Comparison of ENCODE assay signal across 8 mouse cellular contexts in genomic region chr10:45066131-45066930, GRCm38 (mm10). TPM values are rescaled to one million over a fixed set of nuclear protein-coding genes. Genes with fewer than 3 reads are reported as not detected.
DNase-seq lines count a peak whose midpoint lies in the region; ATAC-seq and TF ChIP-seq lines count a peak whose summit lies in the region.

No protein-coding gene starts in this region.

- peak overlapping the region; percentile 92 for H3K4me3 ChIP-seq in bone marrow, adult 2 months (replicated peaks; ENCODE audit: control insufficient read depth, low read depth, low read length)
- peak overlapping the region; percentile 69 for H3K4me3 ChIP-seq in forebrain, embryonic 15.5 days
- H3K4me3 ChIP-seq in liver, embryonic 14.5 days (ENCODE audit: insufficient read depth in 1 of 2, low read depth in 2 of 2, low read length in 2 of 2): peak overlapping the region; percentile 72 to 89
- H3K4me3 ChIP-seq in stomach, embryonic 15.5 days (replicated peaks): peak overlapping the region; percentile 98

- 12% methylated on average over 12 of the region's 12 CpGs for WGBS in bone marrow, adult 2 months
- 17% methylated on average over 12 of the region's 12 CpGs for WGBS in forebrain, embryonic 15.5 days
- WGBS in liver, embryonic 14.5 days (ENCODE audit: insufficient replicate concordance): 2% methylated on average over 12 of the region's 12 CpGs
- 10% methylated on average over 12 of the region's 12 CpGs for WGBS in stomach, embryonic 15.5 days

- H3K36me3 ChIP-seq in forebrain, embryonic 15.5 days: no peaks in the 10 kb centered on the region
- H3K36me3 ChIP-seq in liver, embryonic 14.5 days (replicated peaks; ENCODE audit: control insufficient read depth, insufficient read depth, low read depth): no peaks in the 10 kb centered on the region
- H3K36me3 ChIP-seq in stomach, embryonic 15.5 days: no peaks in the 10 kb centered on the region

- H3K4me1 ChIP-seq in bone marrow, adult 2 months (ENCODE audit: control insufficient read depth, insufficient read depth, low read length): no peaks in the 10 kb centered on the region
- peaks cover 20% of the 10 kb centered on the region for H3K4me1 ChIP-seq in forebrain, embryonic 15.5 days
- H3K4me1 ChIP-seq in liver, embryonic 14.5 days (replicated peaks; ENCODE audit: control insufficient read depth in 2 of 2, insufficient read depth in 2 of 2, low read length in 1 of 2): peaks cover 29 to 41% of the 10 kb centered on the region in 2 experiments
- H3K4me1 ChIP-seq in stomach, embryonic 15.5 days: peaks cover 12% of the 10 kb centered on the region; the same call in 1 of the 2 replicates

- H3K27me3 ChIP-seq in forebrain, embryonic 15.5 days: no peaks in the 10 kb centered on the region
- H3K27me3 ChIP-seq in liver, embryonic 14.5 days (ENCODE audit: control insufficient read depth, insufficient read depth, low read length): no peaks in the 10 kb centered on the region
- H3K27me3 ChIP-seq in stomach, embryonic 15.5 days (replicated peaks): no peaks in the 10 kb centered on the region

- DNase-seq in frontal cortex, postnatal 14 days (ENCODE audit: low spot score in 2 of 2): no peak
- peak; percentile 75 for DNase-seq in 3T3-L1 (ENCODE audit: low read depth, low spot score)
- no peak for DNase-seq in liver, embryonic 14.5 days (ENCODE audit: low read depth in 3 of 3, low spot score in 3 of 3)
- DNase-seq in right cerebral cortex, adult 2 months (ENCODE audit: low spot score in 2 of 2): no peak

- no peaks in the 10 kb centered on the region for H3K9me3 ChIP-seq in forebrain, embryonic 15.5 days
- H3K9me3 ChIP-seq in liver, embryonic 14.5 days (ENCODE audit: control insufficient read depth, low read length): no peaks in the 10 kb centered on the region
- H3K9me3 ChIP-seq in stomach, embryonic 15.5 days: no peaks in the 10 kb centered on the region

- peak overlapping the region; percentile 83 for H3K27ac ChIP-seq in bone marrow, adult 2 months (ENCODE audit: control insufficient read depth, insufficient read depth, low read depth, low read length, poor library complexity)
- H3K27ac ChIP-seq in forebrain, embryonic 15.5 days (replicated peaks): peak overlapping the region; percentile 34; the same call in 1 of the 2 replicates
- no peak overlapping the region for H3K27ac ChIP-seq in liver, embryonic 14.5 days
- peak overlapping the region; percentile 84 for H3K27ac ChIP-seq in stomach, embryonic 15.5 days

- ATAC-seq in frontal cortex, adult (ENCODE audit: low TSS enrichment): peak; percentile 25
- no peak; the same call in 1 of the 2 replicates for ATAC-seq in forebrain, embryonic 15.5 days (replicated peaks)
- peak; percentile 32; the same call in 1 of the 2 replicates for ATAC-seq in liver, embryonic 14.5 days (ENCODE audit: insufficient read depth)
- no peak for ATAC-seq in stomach, embryonic 15.5 days (ENCODE audit: insufficient read depth, low FRiP score, low read depth)

- peak overlapping the region; percentile 75 for H3K4me2 ChIP-seq in forebrain, embryonic 15.5 days (replicated peaks)
- H3K4me2 ChIP-seq in liver, embryonic 14.5 days (ENCODE audit: low read depth): peak overlapping the region; percentile 76
- H3K4me2 ChIP-seq in stomach, embryonic 15.5 days: peak overlapping the region; percentile 73

- TF ChIP-seq POLR2A in bone marrow, adult 2 months (IDR thresholded peaks at IDR 0.05; ENCODE audit: borderline replicate concordance, control insufficient read depth, low read depth, low read length): no peak

- H3K9ac ChIP-seq in forebrain, embryonic 15.5 days (replicated peaks): peak overlapping the region; percentile 76
- peak overlapping the region; percentile 48 for H3K9ac ChIP-seq in liver, embryonic 14.5 days (replicated peaks)
- H3K9ac ChIP-seq in stomach, embryonic 15.5 days: peak overlapping the region; percentile 48

- TF ChIP-seq CTCF in bone marrow, adult 2 months (IDR thresholded peaks at IDR 0.05; ENCODE audit: control insufficient read depth, insufficient read depth, low read length): no peak
- TF ChIP-seq CTCF in liver, embryonic 14.5 days (IDR thresholded peaks at IDR 0.05; ENCODE audit: low read depth): peak; percentile 47

- TF ChIP-seq EP300 in liver, embryonic 14.5 days (IDR thresholded peaks at IDR 0.05; ENCODE audit: low read depth): no peak

RNA-seq across cellular contexts. Expression of gene Prep, which starts 0.7 kb away (rescaled TPM):
- 2.7 and 4.9 TPM in 2 replicates for polyA plus RNA-seq in bone marrow, adult 2 months (2011; ENCODE audit: insufficient read depth, insufficient read length, low replicate concordance, missing spikeins)
- 19.2 and 19.5 TPM in 2 replicates for polyA plus RNA-seq in forebrain, embryonic 15.5 days (2015; fragmentation: Nextera tagmentation; extraction: Ambion mirVana)
- 3.7 and 4.6 TPM in 2 replicates for polyA plus RNA-seq in liver, embryonic 14.5 days (2012; rRNA removed)
- 6.7 and 7.1 TPM in 2 replicates for polyA plus RNA-seq in liver, embryonic 14.5 days (2014; fragmentation: Nextera tagmentation; extraction: Ambion mirVana)
- 22.1 and 23.8 TPM in 2 replicates for polyA plus RNA-seq in stomach, embryonic 15.5 days (2015; fragmentation: Nextera tagmentation; extraction: Ambion mirVana)

Comparison
In these comparisons a context has a peak if more than half of its experiments do, and no peak if none do; other contexts are left out.
1. ATAC-seq: peak in frontal cortex, adult (single experiment) and liver, embryonic 14.5 days (single experiment); none in forebrain, embryonic 15.5 days (single experiment) and stomach, embryonic 15.5 days (single experiment).
2. Peak in every context shown above with its lines, with median percentiles within 50 percentile points of each other: H3K4me3 ChIP-seq, H3K4me2 ChIP-seq and H3K9ac ChIP-seq.